Mouse (Mus musculus) thymus, adult 2 months (tissue): Measurements from ENCODE around the gene Cdh7. TPM values are rescaled to one million over a fixed set of nuclear protein-coding genes. Genes with fewer than 3 reads are reported as not detected.
"Not testable (repeated sequence)": the region's sequence is repeated elsewhere in the genome, so short reads cannot be mapped to it uniquely, and the experiment has no call there.

Source experiments
- DNase-seq: peaks from one replicate; pipeline ENCODE4 v3.0.0; 2021
- H3K27ac ChIP-seq: fragments of 200-500 bp; 2 replicates; pipeline ENCODE4 v1.5.1; 2012; ENCODE audit warnings: low read length, control low read depth; ENCODE audit not compliant: control insufficient read depth, insufficient read depth
- H3K27me3 ChIP-seq: fragments of 200-500 bp; 2 replicates; pipeline ENCODE4 v1.6.1; 2012; ENCODE audit warnings: mild to moderate bottlenecking, low read length, moderate library complexity, mixed read lengths; ENCODE audit not compliant: control insufficient read depth, insufficient read depth
- H3K36me3 ChIP-seq: fragments of 200-500 bp; 2 replicates; pipeline ENCODE4 v1.6.1; 2012; ENCODE audit warnings: mild to moderate bottlenecking, low read length, moderate library complexity; ENCODE audit not compliant: control insufficient read depth, insufficient read depth
- H3K4me1 ChIP-seq: fragments of 200-500 bp; replicated peaks from 2 replicates; pipeline ENCODE4 v1.6.1; 2012; ENCODE audit warnings: low read length; ENCODE audit not compliant: control insufficient read depth, insufficient read depth
- H3K4me3 ChIP-seq: fragments of 200-500 bp; 2 replicates; pipeline ENCODE4 v1.5.1; 2012; ENCODE audit warnings: mild to moderate bottlenecking, low read length, control low read depth, moderate library complexity; ENCODE audit not compliant: control insufficient read depth, insufficient read depth
- CTCF ChIP-seq: fragments of 200-500 bp; IDR thresholded peaks from 2 replicates; pipeline ENCODE4 v1.5.1; 2012; ENCODE audit warnings: mild to moderate bottlenecking, control low read depth, low read length, moderate library complexity, borderline replicate concordance; ENCODE audit not compliant: control insufficient read depth, poor library complexity, insufficient read depth; ENCODE audit errors: extremely low read depth
- POLR2A ChIP-seq: fragments of 200-500 bp; IDR thresholded peaks from 2 replicates; pipeline ENCODE4 v1.6.1; 2012; ENCODE audit warnings: mild to moderate bottlenecking, low read length, control low read depth, moderate library complexity; ENCODE audit not compliant: control insufficient read depth, poor library complexity, insufficient read depth; ENCODE audit errors: extremely low read depth
- WGBS: fragments of 180-500 bp; shearing (Covaris S2); methylation state at CpG from one replicate; pipeline ENCODE4 v1.1.7; 2018; 5-methylcytosine and 5-hydroxymethylcytosine counted together
- polyA plus RNA-seq: library from polyadenylated mRNA; depleted of rRNA; stranded (reverse); fragments of >200 nt; gene quantifications from 2 replicates; pipeline ENCODE4 v1.2.3, GENCODE M21; 2012

Cdh7 gene
- polyA plus RNA-seq, 1 experiment: not detected

- Histone ChIP-seq H3K4me1 (no peaks in the 10 kb centered on the region), H3K27me3 (no peaks in the 10 kb centered on the region), H3K27ac (no peak overlapping the region), H3K36me3 (no peaks in the 10 kb centered on the region), H3K4me3 (no peak overlapping the region)
- no peak for DNase-seq
- WGBS: 88% methylated on average over 1 of the region's 1 CpGs
- TF ChIP-seq CTCF (no peak), POLR2A (no peak)
These were observed 29.9 kb downstream of the Cdh7 start for GRCm38 (mm10) chr1:110012153-110012552.

DNA sequence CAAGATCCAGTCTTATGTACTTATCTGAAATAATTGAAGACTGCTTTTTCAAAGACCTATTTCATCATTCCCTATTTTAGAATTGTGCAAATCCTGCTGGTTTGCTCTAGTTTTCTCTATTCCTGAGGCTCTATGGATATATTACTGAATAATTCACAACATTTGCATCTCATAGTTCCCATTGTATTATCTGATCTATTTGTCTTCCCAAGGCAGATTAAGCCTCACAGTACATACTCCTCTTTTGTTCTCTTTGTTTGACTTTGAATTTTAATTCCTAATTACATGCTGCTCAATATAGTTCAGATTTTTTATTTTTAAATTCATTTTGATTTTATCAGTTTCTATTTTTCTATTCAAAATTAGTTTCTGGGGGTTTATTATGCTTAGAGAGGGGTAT lies 74.1 kb downstream of the Cdh7 start:
- H3K27me3 ChIP-seq: no peaks in the 10 kb centered on the region
- no peak for TF ChIP-seq POLR2A
- no peak for TF ChIP-seq CTCF

GRCm38 (mm10) chr1:110067405-110067804 lies 85.2 kb downstream of the Cdh7 start:
- no peaks in the 10 kb centered on the region for H3K36me3 ChIP-seq
- no peak overlapping the region for H3K4me3 ChIP-seq
- H3K27ac ChIP-seq: no peak overlapping the region
- TF ChIP-seq CTCF (no peak), POLR2A (no peak)
- 97% methylated on average over 1 of the region's 1 CpGs for WGBS
- H3K4me1 ChIP-seq: no peaks in the 10 kb centered on the region
- H3K27me3 ChIP-seq: no peaks in the 10 kb centered on the region
- no peak for DNase-seq

More for the DNA sequence above, 74.1 kb downstream of the Cdh7 start:
- H3K27ac ChIP-seq: no peak overlapping the region
- H3K4me1 ChIP-seq: no peaks in the 10 kb centered on the region
- no peak for DNase-seq
- no peaks in the 10 kb centered on the region for H3K36me3 ChIP-seq
- no peak overlapping the region for H3K4me3 ChIP-seq

GRCm38 (mm10) chr1:110078471-110078870 lies 96.2 kb downstream of the Cdh7 start:
- H3K36me3 ChIP-seq: no peaks in the 10 kb centered on the region
- no peak overlapping the region for H3K4me3 ChIP-seq
- no peak overlapping the region for H3K27ac ChIP-seq
- no peaks in the 10 kb centered on the region for H3K4me1 ChIP-seq
- no peaks in the 10 kb centered on the region for H3K27me3 ChIP-seq
- DNase-seq: no peak
- TF ChIP-seq CTCF: no peak
- no peak for TF ChIP-seq POLR2A

DNA sequence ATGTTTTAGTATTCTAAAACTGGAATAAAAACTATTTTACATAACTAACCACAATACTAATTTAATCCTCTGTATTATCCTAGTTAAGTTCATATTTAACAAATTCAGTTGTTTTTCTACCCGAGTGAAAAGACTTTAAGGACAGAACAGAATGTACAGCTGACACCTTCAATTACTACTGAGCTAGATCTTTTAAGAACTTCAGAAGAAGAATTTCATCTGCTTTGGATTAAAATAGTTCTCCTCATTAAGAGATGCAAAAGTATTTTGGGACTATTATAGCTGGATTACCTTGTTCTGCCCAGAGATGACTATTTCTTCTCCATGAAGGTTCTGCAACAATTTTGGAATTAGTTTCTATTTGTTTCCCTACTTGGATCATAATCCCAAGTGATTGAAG lies 135.8 kb downstream of the Cdh7 start:
- TF ChIP-seq POLR2A (no peak), CTCF (no peak)
- Histone ChIP-seq H3K27me3 (no peaks in the 10 kb centered on the region), H3K27ac (no peak overlapping the region), H3K4me1 (no peaks in the 10 kb centered on the region), H3K4me3 (no peak overlapping the region), H3K36me3 (no peaks in the 10 kb centered on the region)
- DNase-seq: no peak
- WGBS: 82% methylated on average over 1 of the region's 1 CpGs

- Histone ChIP-seq H3K4me3 (no peak overlapping the region), H3K4me1 (no peaks in the 10 kb centered on the region)
These were observed 136.6 kb downstream of the Cdh7 start for GRCm38 (mm10) chr1:110118862-110119261.

GRCm38 (mm10) chr1:110171459-110171858 lies 189.2 kb downstream of the Cdh7 start:
- not testable (repeated sequence) for H3K27me3 ChIP-seq, H3K27ac ChIP-seq, H3K4me1 ChIP-seq, DNase-seq, H3K36me3 ChIP-seq, H3K4me3 ChIP-seq
- WGBS: 93% methylated on average over 7 of the region's 12 CpGs

More at GRCm38 (mm10) chr1:110118862-110119261, 136.6 kb downstream of the Cdh7 start:
- H3K27ac ChIP-seq: no peak overlapping the region
- no peak for DNase-seq
- H3K36me3 ChIP-seq: no peaks in the 10 kb centered on the region
- 85% methylated on average over 1 of the region's 1 CpGs for WGBS
- H3K27me3 ChIP-seq: no peaks in the 10 kb centered on the region
- no peak for TF ChIP-seq CTCF
- no peak for TF ChIP-seq POLR2A
